Mouse (Mus musculus): Measurements from ENCODE around the gene Cdh22. TPM values are rescaled to one million over a fixed set of nuclear protein-coding genes. Genes with fewer than 3 reads are reported as not detected.

The Cdh22 gene
- polyA plus RNA-seq, 1 experiment from 2014 or later: 0.15 TPM

DNA sequence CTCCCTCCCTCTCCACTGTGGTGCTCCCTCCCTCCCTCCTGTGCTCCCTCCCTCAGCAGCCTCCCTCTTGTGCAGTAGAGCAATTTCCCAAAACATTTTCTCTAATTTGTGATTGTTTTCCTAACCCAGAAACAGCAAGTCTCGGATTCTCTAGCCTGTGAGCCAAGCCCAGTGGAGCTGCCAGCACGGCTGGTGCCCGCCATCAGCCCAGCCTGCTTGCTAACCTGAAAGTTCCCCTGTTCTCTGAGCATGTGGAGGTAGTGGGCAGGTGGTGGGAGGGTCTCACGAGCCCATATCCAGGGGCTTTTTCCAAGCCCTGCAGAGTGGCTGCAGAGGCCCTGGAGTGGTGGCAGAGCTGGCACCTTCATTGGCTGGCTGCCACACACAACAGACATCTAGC, 10.8 kb downstream of the Cdh22 start:
- WGBS: 59% methylated on average over 4 of the region's 4 CpGs
- ATAC-seq (replicated peaks; ENCODE audit: insufficient number of reproducible peaks, insufficient read depth, low FRiP score, low read depth): no peak
- Histone ChIP-seq H3K27ac (no peak overlapping the region), H3K4me2 (no peak overlapping the region), H3K36me3 (no peaks in the 10 kb centered on the region), H3K4me1 (replicated peaks) (no peaks in the 10 kb centered on the region), H3K9ac (no peak overlapping the region), H3K9me3 (replicated peaks) (no peaks in the 10 kb centered on the region), H3K27me3 (peaks cover 99% of the 10 kb centered on the region), H3K4me3 (no peak overlapping the region)

DNA sequence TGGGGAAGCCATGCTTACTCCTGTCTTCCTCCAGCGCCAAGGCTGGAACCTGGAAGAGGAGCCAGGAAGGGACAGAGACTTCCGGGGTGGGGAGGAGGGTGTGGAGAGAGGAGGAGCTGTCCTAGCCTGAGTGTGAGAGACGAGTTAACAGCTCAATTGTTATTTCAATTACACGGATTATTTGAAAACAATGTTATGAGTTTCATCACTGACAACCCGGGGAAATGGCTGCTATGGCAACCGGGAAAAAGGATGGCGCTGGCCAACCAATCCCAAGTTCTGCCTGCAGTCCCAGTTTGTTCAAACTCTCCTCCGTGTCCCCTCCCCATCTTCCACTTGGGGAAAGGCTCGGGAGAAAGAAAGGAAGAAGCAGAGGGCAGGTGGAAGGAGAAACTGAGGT, 12.7 kb downstream of the Cdh22 start:
- no peak overlapping the region for H3K9ac ChIP-seq
- no peak overlapping the region for H3K4me2 ChIP-seq
- H3K27me3 ChIP-seq: peaks cover 100% of the 10 kb centered on the region
- H3K4me3 ChIP-seq: no peak overlapping the region
- no peaks in the 10 kb centered on the region for H3K9me3 ChIP-seq (replicated peaks)
- 7% methylated on average over 9 of the region's 9 CpGs for WGBS
- H3K4me1 ChIP-seq (replicated peaks): no peaks in the 10 kb centered on the region
- no peaks in the 10 kb centered on the region for H3K36me3 ChIP-seq
- H3K27ac ChIP-seq: no peak overlapping the region
- no peak for ATAC-seq (replicated peaks; ENCODE audit: insufficient number of reproducible peaks, insufficient read depth, low FRiP score, low read depth)

DNA sequence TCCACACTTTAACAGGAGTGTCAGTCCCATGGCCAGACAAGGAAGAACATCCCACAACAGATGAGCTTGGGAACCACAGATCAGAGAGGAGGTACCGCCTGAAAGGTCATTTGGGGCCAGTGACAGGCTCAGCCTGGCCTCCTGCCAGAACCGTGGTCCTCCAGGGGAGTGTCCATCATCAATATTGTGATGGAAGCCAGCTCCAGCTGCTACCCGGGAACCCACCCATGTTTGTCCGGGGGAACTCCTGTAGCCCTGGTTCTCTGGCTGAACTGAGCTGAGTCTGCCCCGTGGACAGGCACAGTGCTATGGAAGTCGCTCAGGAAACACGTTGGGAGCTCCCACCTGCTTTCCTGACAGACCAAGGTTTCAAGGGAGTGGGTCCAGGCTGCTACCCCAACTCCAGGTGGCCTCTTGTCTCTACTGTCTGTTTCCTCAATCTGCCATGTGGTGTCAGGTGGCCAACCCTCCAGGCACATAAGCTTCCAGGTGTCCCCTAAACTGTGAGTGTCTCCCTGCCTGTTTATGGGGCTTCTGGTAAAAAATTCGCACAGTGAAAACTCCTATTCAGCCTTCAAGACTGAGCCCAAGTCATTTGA, 14.2 kb downstream of the Cdh22 start:
- Histone ChIP-seq H3K4me1 (replicated peaks) (peaks cover 6% of the 10 kb centered on the region), H3K36me3 (no peaks in the 10 kb centered on the region), H3K27me3 (peaks cover 99% of the 10 kb centered on the region), H3K4me3 (no peak overlapping the region), H3K9ac (no peak overlapping the region), H3K27ac (no peak overlapping the region), H3K4me2 (no peak overlapping the region), H3K9me3 (replicated peaks) (no peaks in the 10 kb centered on the region)
- ATAC-seq (replicated peaks; ENCODE audit: insufficient number of reproducible peaks, insufficient read depth, low FRiP score, low read depth): no peak
- WGBS: 47% methylated on average over 8 of the region's 8 CpGs

DNA sequence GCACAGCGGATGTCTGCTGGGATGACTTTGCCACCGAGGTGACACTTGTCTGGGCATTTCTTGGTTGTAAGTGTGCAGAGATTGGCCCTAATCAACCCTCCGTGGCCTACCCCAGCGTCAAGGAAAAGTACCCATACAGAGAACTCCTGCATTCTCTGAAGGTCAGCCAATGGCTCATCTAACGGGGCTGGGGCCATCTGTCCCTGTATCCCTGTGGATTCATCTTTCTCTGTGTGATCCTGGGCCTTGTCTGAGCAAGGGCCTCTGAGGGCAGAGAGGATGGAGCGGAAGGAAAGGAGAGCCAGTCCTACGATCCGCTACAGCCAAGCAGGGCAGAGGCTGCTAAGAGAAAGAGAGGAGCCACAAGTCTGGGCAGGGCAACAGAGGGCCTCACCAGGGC, 15.7 kb downstream of the Cdh22 start:
- Histone ChIP-seq H3K36me3 (no peaks in the 10 kb centered on the region), H3K27ac (no peak overlapping the region), H3K27me3 (peaks cover 98% of the 10 kb centered on the region), H3K4me2 (no peak overlapping the region), H3K4me1 (replicated peaks) (peaks cover 12% of the 10 kb centered on the region), H3K9ac (no peak overlapping the region), H3K4me3 (no peak overlapping the region), H3K9me3 (replicated peaks) (no peaks in the 10 kb centered on the region)
- WGBS: 83% methylated on average over 8 of the region's 8 CpGs
- no peak for ATAC-seq (replicated peaks; ENCODE audit: insufficient number of reproducible peaks, insufficient read depth, low FRiP score, low read depth)

DNA sequence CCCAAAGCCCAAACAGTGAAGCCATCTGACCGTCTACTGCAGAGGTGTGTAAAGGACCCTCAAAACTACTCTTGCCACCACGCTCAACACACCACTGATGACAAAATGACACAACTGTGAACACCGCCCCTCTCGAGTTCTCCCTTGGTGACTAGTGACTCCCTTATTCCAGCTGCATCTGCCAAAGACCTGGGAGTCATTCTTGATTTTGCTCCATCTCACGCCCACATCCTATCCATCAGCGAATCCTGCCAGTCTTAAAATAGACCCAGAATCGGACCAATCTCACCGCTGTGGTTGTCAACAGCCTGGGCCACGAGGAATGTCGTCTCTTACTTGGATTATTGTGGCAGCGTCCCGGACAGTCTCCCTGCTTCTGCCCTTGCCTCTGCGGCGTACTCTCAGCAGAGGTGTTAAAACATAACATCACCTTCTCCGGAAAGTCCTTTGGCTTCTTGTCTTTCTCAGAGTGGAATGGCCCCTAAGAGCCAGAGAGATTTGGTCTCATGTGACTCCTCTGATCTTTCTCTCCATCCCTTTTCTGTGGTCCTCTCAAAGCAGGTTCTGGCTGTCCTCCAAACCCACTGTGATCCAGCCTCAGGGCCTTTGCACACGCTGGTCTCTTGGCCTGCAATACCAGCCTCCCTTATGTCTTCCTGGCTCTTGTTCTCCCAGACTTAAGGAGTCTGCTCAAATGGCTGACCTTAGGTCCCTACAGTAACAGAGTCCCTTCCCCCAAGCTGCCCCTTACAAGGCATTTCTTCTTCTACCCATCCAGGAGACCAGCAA, 17.1 kb downstream of the Cdh22 start:
- H3K9ac ChIP-seq: no peak overlapping the region
- no peak overlapping the region for H3K4me2 ChIP-seq
- no peak overlapping the region for H3K4me3 ChIP-seq
- ATAC-seq (replicated peaks; ENCODE audit: insufficient number of reproducible peaks, insufficient read depth, low FRiP score, low read depth): no peak
- H3K36me3 ChIP-seq: no peaks in the 10 kb centered on the region
- peaks cover 98% of the 10 kb centered on the region for H3K27me3 ChIP-seq
- 47% methylated on average over 16 of the region's 16 CpGs for WGBS
- peaks cover 12% of the 10 kb centered on the region for H3K4me1 ChIP-seq (replicated peaks)
- no peak overlapping the region for H3K27ac ChIP-seq
- no peaks in the 10 kb centered on the region for H3K9me3 ChIP-seq (replicated peaks)

DNA sequence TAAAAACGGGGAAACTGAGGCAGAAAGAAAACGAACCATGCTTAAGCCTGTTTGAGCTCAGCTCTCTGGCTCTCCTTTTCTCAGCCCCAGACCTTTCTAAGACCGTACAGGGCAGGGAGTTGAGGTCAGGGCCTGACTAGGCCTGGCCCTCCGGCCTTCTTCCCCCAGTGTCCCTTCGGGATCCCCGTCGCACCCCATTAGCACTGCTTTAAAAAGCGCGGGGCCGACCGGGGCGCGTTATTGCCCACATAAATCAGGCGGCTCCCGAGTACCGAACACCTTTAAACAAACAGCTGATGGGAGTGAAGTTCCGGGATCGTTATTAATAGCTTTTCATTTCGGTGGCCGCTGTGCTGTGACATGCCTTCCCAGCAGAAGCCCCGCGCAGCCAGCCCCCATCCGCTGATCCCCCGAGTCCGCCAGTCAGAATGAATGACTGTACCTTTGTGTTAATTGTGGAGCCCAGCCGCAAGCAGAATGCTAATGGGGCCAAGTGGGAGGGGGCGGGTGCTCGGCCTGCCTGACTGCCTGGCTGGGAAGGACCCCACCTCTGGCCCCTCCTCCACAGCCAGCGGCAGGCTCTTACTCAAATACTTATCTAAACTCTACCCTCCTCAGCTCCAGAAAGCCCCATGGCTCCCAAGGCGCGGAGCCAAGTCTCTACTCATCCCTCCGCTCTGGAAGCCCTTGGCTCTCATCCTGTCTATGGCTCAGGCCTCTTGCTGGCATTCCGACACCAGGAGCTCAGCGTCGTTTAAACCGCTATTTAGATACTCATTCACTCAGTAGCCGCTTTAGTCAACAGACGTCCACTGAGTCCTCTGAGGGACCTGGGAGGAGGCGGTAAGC, 19.3 kb downstream of the Cdh22 start:
- H3K27me3 ChIP-seq: peaks cover 98% of the 10 kb centered on the region
- H3K4me3 ChIP-seq: peak overlapping the region; percentile 28
- no peaks in the 10 kb centered on the region for H3K9me3 ChIP-seq (replicated peaks)
- no peaks in the 10 kb centered on the region for H3K36me3 ChIP-seq
- peak overlapping the region; percentile 53 for H3K4me2 ChIP-seq
- 3% methylated on average over 39 of the region's 39 CpGs for WGBS
- H3K27ac ChIP-seq: no peak overlapping the region
- 0 out of 2 replicates have a peak, but pooled peaks have one; percentile 24 for ATAC-seq (replicated peaks; ENCODE audit: insufficient number of reproducible peaks, insufficient read depth, low FRiP score, low read depth)
- peaks cover 12% of the 10 kb centered on the region for H3K4me1 ChIP-seq (replicated peaks)
- no peak overlapping the region for H3K9ac ChIP-seq

DNA sequence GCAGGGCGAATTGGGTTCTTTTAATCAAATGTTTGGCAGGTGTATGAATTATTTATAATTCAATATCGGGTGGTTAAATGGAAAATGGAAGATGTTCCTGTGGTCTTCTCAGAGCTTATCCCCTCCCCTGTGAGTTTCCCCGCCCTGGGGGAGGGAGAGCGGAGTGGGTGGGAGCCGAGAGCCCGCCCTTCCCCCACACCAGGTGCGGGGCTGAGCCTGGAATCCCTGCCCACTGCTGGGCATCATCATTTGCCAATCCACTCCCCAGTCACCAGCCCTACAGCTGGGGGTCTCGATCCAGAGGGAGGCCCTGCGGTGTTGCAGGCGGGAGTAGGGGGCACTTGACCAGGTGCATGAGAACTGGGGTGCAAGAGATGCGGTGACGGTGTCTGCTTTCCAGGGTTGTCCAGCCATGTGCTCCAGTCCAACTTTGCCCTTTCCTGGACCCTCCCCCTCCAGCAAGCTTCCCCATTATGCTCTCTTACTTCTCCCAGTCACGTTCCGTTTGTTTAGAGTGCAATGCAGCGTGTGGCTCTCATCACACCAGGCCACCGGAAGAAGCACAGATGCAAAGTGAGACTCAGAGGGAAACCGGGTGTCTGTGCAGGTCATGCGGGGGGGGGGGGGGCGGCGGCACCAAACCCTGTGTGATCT, 23.1 kb downstream of the Cdh22 start:
- WGBS: 2% methylated on average over 20 of the region's 20 CpGs
- H3K9ac ChIP-seq: no peak overlapping the region
- ATAC-seq (replicated peaks; ENCODE audit: insufficient number of reproducible peaks, insufficient read depth, low FRiP score, low read depth): no peak

DNA sequence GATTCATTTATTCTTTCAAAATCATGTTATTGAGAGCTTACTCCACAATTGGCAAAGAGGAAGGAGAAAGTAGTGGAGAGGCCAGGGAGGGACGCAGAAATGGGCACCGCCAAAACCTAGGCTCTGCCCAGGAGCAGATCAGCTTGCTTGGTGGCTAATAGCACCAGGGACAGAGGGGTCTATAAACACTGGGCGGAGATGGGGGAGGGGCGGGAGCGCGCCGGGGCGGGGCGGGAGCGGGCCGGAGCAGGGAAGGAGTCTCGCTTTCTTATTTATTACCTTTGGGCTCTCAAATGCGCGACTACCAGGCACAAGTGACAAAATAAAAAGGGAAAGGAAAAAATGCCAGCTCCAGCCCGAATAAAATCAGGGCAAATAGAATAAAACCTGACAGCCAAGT, 23.7 kb downstream of the Cdh22 start:
- Histone ChIP-seq H3K27me3 (peaks cover 93% of the 10 kb centered on the region), H3K4me3 (no peak overlapping the region), H3K27ac (no peak overlapping the region), H3K4me1 (replicated peaks) (peaks cover 10% of the 10 kb centered on the region), H3K4me2 (no peak overlapping the region), H3K9ac (no peak overlapping the region), H3K9me3 (replicated peaks) (no peaks in the 10 kb centered on the region), H3K36me3 (no peaks in the 10 kb centered on the region)
- no peak for ATAC-seq (replicated peaks; ENCODE audit: insufficient number of reproducible peaks, insufficient read depth, low FRiP score, low read depth)
- under 1% methylated on average over 15 of the region's 15 CpGs for WGBS

More for the DNA sequence above, 23.1 kb downstream of the Cdh22 start:
- no peak overlapping the region for H3K4me3 ChIP-seq
- H3K36me3 ChIP-seq: no peaks in the 10 kb centered on the region
- no peak overlapping the region for H3K4me2 ChIP-seq
- peaks cover 12% of the 10 kb centered on the region for H3K4me1 ChIP-seq (replicated peaks)
- H3K27ac ChIP-seq: no peak overlapping the region
- peaks cover 94% of the 10 kb centered on the region for H3K27me3 ChIP-seq
- H3K9me3 ChIP-seq (replicated peaks): no peaks in the 10 kb centered on the region

DNA sequence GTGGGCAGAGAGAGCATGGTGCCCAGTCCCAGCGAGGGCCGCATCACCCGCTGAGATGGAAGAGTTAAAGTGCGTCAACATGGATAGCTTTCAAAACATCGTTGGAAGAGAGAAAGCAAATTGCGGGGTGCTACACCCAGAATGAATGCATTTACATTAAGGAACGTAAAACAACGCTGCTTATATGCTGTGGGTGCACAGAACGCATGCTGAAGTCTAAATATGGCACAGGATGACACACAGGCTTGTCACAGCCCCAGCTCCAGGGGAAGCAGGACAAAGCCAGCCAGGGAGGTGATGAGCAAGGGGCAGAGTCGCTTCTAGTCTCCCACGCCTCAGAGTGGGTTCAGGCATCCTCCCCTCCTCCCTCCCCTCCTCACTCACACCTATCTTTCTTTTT, 27.0 kb downstream of the Cdh22 start:
- no peak for ATAC-seq (replicated peaks; ENCODE audit: insufficient number of reproducible peaks, insufficient read depth, low FRiP score, low read depth)
- WGBS: 64% methylated on average over 11 of the region's 11 CpGs
- no peaks in the 10 kb centered on the region for H3K9me3 ChIP-seq (replicated peaks)
- no peak overlapping the region for H3K9ac ChIP-seq
- H3K36me3 ChIP-seq: no peaks in the 10 kb centered on the region
- H3K4me3 ChIP-seq: no peak overlapping the region
- no peak overlapping the region for H3K4me2 ChIP-seq
- H3K4me1 ChIP-seq (replicated peaks): no peaks in the 10 kb centered on the region
- H3K27me3 ChIP-seq: peaks cover 93% of the 10 kb centered on the region
- no peak overlapping the region for H3K27ac ChIP-seq

DNA sequence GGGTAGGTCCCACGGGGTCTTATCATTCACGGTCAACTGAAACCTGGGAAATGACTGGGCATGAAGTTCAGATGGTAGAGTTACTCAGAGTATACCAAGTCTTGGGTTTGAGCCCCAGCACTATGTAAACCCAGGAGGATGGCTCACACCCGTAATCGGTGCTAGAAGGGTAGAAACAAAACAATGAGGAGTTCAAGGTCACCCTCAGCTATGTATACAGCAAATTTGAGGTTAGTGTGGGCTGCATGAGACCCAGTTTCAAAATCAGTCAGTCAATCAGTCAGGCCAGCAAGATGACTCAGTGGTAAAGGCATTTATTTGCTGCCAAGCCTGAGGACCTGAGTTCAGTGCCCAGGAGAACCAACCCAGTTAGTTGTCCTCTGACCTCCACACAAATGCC, 27.6 kb downstream of the Cdh22 start:
- no peaks in the 10 kb centered on the region for H3K36me3 ChIP-seq
- H3K4me1 ChIP-seq (replicated peaks): peaks cover 5% of the 10 kb centered on the region
- no peak overlapping the region for H3K4me3 ChIP-seq
- no peak for ATAC-seq (replicated peaks; ENCODE audit: insufficient number of reproducible peaks, insufficient read depth, low FRiP score, low read depth)
- no peak overlapping the region for H3K4me2 ChIP-seq
- H3K9me3 ChIP-seq (replicated peaks): no peaks in the 10 kb centered on the region
- H3K27ac ChIP-seq: no peak overlapping the region
- WGBS: 59% methylated on average over 4 of the region's 4 CpGs
- H3K27me3 ChIP-seq: peaks cover 93% of the 10 kb centered on the region
- no peak overlapping the region for H3K9ac ChIP-seq

DNA sequence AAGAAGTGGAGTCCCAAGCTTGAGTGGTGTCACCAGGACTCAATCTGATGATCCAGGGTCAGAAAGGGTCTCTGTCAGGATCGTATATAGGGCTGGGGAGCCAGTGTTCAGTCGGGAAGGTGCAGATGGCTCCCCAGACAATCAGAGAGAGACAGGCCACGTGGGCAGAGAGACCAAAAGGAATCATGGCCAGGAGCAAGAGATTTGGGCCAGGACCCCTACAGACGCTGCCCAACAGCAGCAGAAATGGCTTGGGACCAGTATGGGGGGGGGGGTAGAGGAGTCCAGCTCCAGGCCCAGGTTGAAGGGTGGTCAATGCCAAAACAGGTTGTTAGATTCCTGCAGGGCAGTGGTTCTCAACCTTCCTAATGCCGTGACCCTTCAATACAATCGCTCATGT, 29.2 kb downstream of the Cdh22 start:
- Histone ChIP-seq H3K4me3 (no peak overlapping the region), H3K9ac (no peak overlapping the region), H3K4me2 (no peak overlapping the region), H3K4me1 (replicated peaks) (peaks cover 10% of the 10 kb centered on the region), H3K27ac (no peak overlapping the region), H3K9me3 (replicated peaks) (no peaks in the 10 kb centered on the region), H3K36me3 (no peaks in the 10 kb centered on the region), H3K27me3 (peaks cover 93% of the 10 kb centered on the region)
- WGBS: 67% methylated on average over 6 of the region's 6 CpGs
- ATAC-seq (replicated peaks; ENCODE audit: insufficient number of reproducible peaks, insufficient read depth, low FRiP score, low read depth): no peak
